8 mouse cellular contexts compared by ENCODE assay signal in genomic region chr10:121886805-121887204, GRCm38 (mm10).
DNase-seq lines count a peak whose midpoint lies in the region; ATAC-seq and TF ChIP-seq lines count a peak whose summit lies in the region.

No protein-coding gene starts in this region.

- 35% methylated on average over 6 of the region's 6 CpGs for WGBS in hindbrain, embryonic 10.5 days
- WGBS in hindbrain, embryonic 11.5 days: 36% methylated on average over 6 of the region's 6 CpGs
- 16% methylated on average over 6 of the region's 6 CpGs for WGBS in hindbrain, postnatal 0 days

- no peak overlapping the region for H3K9ac ChIP-seq in hindbrain, embryonic 11.5 days (ENCODE audit: low read depth, low read length)
- no peak overlapping the region for H3K9ac ChIP-seq in hindbrain, postnatal 0 days (replicated peaks; ENCODE audit: low read length)

- intact Hi-C loops in heart, postnatal 25 days (cut with DNase I): no loop called here

- H3K27me3 ChIP-seq in hindbrain, embryonic 10.5 days (ENCODE audit: insufficient read depth, poor library complexity, severe bottlenecking): no peaks in the 10 kb centered on the region
- no peaks in the 10 kb centered on the region for H3K27me3 ChIP-seq in hindbrain, embryonic 11.5 days (ENCODE audit: control insufficient read depth, insufficient read depth, low read length)
- no peaks in the 10 kb centered on the region for H3K27me3 ChIP-seq in hindbrain, postnatal 0 days (ENCODE audit: insufficient read depth, low read length)

- no peak overlapping the region for H3K4me2 ChIP-seq in hindbrain, embryonic 11.5 days (replicated peaks; ENCODE audit: low read depth, low read length)
- no peak overlapping the region for H3K4me2 ChIP-seq in hindbrain, postnatal 0 days (ENCODE audit: low read depth, low read length)

- DNase-seq in hindbrain, embryonic 10.5 days (ENCODE audit: low spot score): peak; percentile 12
- DNase-seq in hindbrain, embryonic 11.5 days (ENCODE audit: low spot score): no peak
- DNase-seq in brain, embryonic 18.5 days (ENCODE audit: low read depth, low spot score): peak; percentile 36
- DNase-seq in hindbrain, postnatal 0 days (ENCODE audit: low spot score): peak; percentile 75
- DNase-seq in lung, postnatal 10 days: peak; percentile 52
- peak; percentile 25 to 33 for DNase-seq in thymus, postnatal 10 days (ENCODE audit: low spot score in 2 of 2)
- no peak for DNase-seq in heart, postnatal 25 days (ENCODE audit: low spot score)
- DNase-seq in cerebellum, adult 18-20 months: no peak

- H3K27ac ChIP-seq in hindbrain, embryonic 10.5 days: peak overlapping the region; percentile 82; the same call in 1 of the 2 replicates
- no peak overlapping the region for H3K27ac ChIP-seq in hindbrain, embryonic 11.5 days (ENCODE audit: low read depth, low read length)
- no peak overlapping the region for H3K27ac ChIP-seq in hindbrain, postnatal 0 days

- H3K9me3 ChIP-seq in hindbrain, embryonic 10.5 days: no peaks in the 10 kb centered on the region
- no peaks in the 10 kb centered on the region for H3K9me3 ChIP-seq in hindbrain, embryonic 11.5 days (ENCODE audit: control insufficient read depth, low read length)
- no peaks in the 10 kb centered on the region for H3K9me3 ChIP-seq in hindbrain, postnatal 0 days (ENCODE audit: low read length)

- H3K36me3 ChIP-seq in hindbrain, embryonic 10.5 days: no peaks in the 10 kb centered on the region
- no peaks in the 10 kb centered on the region for H3K36me3 ChIP-seq in hindbrain, embryonic 11.5 days (ENCODE audit: control insufficient read depth, insufficient read depth, low read length)
- H3K36me3 ChIP-seq in hindbrain, postnatal 0 days (ENCODE audit: insufficient read depth, low read length): no peaks in the 10 kb centered on the region

- no peak for ATAC-seq in hindbrain, embryonic 11.5 days (ENCODE audit: low FRiP score)
- ATAC-seq in hindbrain, postnatal 0 days: peak; percentile 51; the same call in 1 of the 2 replicates

- no peak overlapping the region for H3K4me3 ChIP-seq in hindbrain, embryonic 10.5 days
- no peak overlapping the region for H3K4me3 ChIP-seq in hindbrain, embryonic 11.5 days (ENCODE audit: low read depth, low read length)
- no peak overlapping the region for H3K4me3 ChIP-seq in hindbrain, postnatal 0 days (ENCODE audit: low read length)

- TF ChIP-seq CTCF in hindbrain, postnatal 0 days (IDR thresholded peaks at IDR 0.05; ENCODE audit: low read depth): no peak

- H3K4me1 ChIP-seq in hindbrain, embryonic 10.5 days (replicated peaks): peaks cover 47% of the 10 kb centered on the region
- H3K4me1 ChIP-seq in hindbrain, embryonic 11.5 days (replicated peaks; ENCODE audit: control insufficient read depth, insufficient read depth, low read length): peaks cover 7% of the 10 kb centered on the region
- peaks cover 18% of the 10 kb centered on the region for H3K4me1 ChIP-seq in hindbrain, postnatal 0 days (ENCODE audit: insufficient read depth, low read length)

Comparison
In these comparisons a context has a peak if more than half of its experiments do, and no peak if none do; other contexts are left out.
1. DNase-seq: peak in hindbrain, embryonic 10.5 days (single experiment), brain, embryonic 18.5 days (single experiment), hindbrain, postnatal 0 days (single experiment), lung, postnatal 10 days (single experiment) and thymus, postnatal 10 days (2 of 2); none in hindbrain, embryonic 11.5 days (single experiment), heart, postnatal 25 days (single experiment) and cerebellum, adult 18-20 months (0 of 2).